Comparison of ENCODE assay signal across 9 mouse cellular contexts in genomic region chr17:45836253-45836652, GRCm38 (mm10).
DNase-seq lines count a peak whose midpoint lies in the region; ATAC-seq lines count a peak whose summit lies in the region.
"Had no signal": no experiment of that assay in that cellular context is flagged by ENCODE, and none has a peak within 500 bp of the region (broad histone marks: within the 10 kb centered on the region; RNA-seq: fewer than 3 reads in every experiment).

No protein-coding gene starts in this region.

- 66% methylated on average over 7 of the region's 7 CpGs for WGBS in kidney, embryonic 14.5 days

- H3K9ac ChIP-seq in kidney, embryonic 14.5 days (ENCODE audit: low read depth, low read length): no peak overlapping the region

- H3K9me3 ChIP-seq in kidney, embryonic 14.5 days (ENCODE audit: control insufficient read depth, low read length): no peaks in the 10 kb centered on the region

- H3K4me3 ChIP-seq in kidney, embryonic 14.5 days (ENCODE audit: low read length): no peak overlapping the region

- H3K27me3 ChIP-seq in kidney, embryonic 14.5 days (ENCODE audit: control insufficient read depth, insufficient read depth, low read length): no peaks in the 10 kb centered on the region

- peaks cover 5% of the 10 kb centered on the region; the same call in 1 of the 2 replicates for H3K4me1 ChIP-seq in kidney, embryonic 14.5 days (ENCODE audit: control insufficient read depth, insufficient read depth, low read length)

- no peak overlapping the region for H3K27ac ChIP-seq in kidney, embryonic 14.5 days (ENCODE audit: low read depth, low read length)
- H3K27ac ChIP-seq: macrophage had no signal

- no peak overlapping the region for H3K4me2 ChIP-seq in kidney, embryonic 14.5 days (replicated peaks; ENCODE audit: low read depth, low read length)
- H3K4me2 ChIP-seq: heart, embryonic 11.5 days had no signal

- DNase-seq in kidney, adult 18-20 months: peak; percentile 52
- peak; percentile 95 for DNase-seq in MN1 (ENCODE audit: low spot score)
- DNase-seq in cerebellum, postnatal 10 days: peak; percentile 69 to 81
- DNase-seq in kidney, postnatal 25 days: peak; percentile 61 to 76
- no peak for DNase-seq in c-Kit-positive CD71-positive TER-119-positive erythroid progenitor cells, embryonic 14.5 days (ENCODE audit: low spot score)

- H3K36me3 ChIP-seq in kidney, embryonic 14.5 days (ENCODE audit: control insufficient read depth, insufficient read depth, low read length): no peaks in the 10 kb centered on the region

- no peak for ATAC-seq in kidney, embryonic 14.5 days (ENCODE audit: low FRiP score, low TSS enrichment)
- no peak for ATAC-seq in granulocyte monocyte progenitor cell, adult 5-6 weeks (replicated peaks; ENCODE audit: poor library complexity, severe bottlenecking)
